Mouse (Mus musculus) olfactory bulb, adult 2 months (tissue): ENCODE measurements around the gene Nap1l4. TPM values are rescaled to one million over a fixed set of nuclear protein-coding genes. Genes with fewer than 3 reads are reported as not detected.
A peak's percentile ranks its signal among the peaks of the same experiment; 100 is the strongest.

Experiments used
- H3K27ac ChIP-seq: fragments of 200-500 bp; 2 replicates; pipeline ENCODE4 v1.5.1; 2012; ENCODE audit warnings: low read depth, low read length; ENCODE audit not compliant: insufficient read depth
- H3K4me1 ChIP-seq: fragments of 200-500 bp; 2 replicates; pipeline ENCODE4 v1.6.1; 2012; ENCODE audit warnings: low read length; ENCODE audit not compliant: control insufficient read depth, insufficient read depth
- H3K4me3 ChIP-seq: fragments of 200-500 bp; 2 replicates; pipeline ENCODE4 v1.5.1; 2012; ENCODE audit warnings: mild to moderate bottlenecking, low read depth, low read length, moderate library complexity; ENCODE audit not compliant: insufficient read depth
- CTCF ChIP-seq: fragments of 200-500 bp; IDR thresholded peaks from 2 replicates; pipeline ENCODE4 v1.5.1; 2012; ENCODE audit warnings: low read depth, mild to moderate bottlenecking, low read length, moderate library complexity; ENCODE audit not compliant: insufficient read depth
- POLR2A ChIP-seq: fragments of 200-500 bp; IDR thresholded peaks from 2 replicates; pipeline ENCODE4 v1.6.1; 2012; ENCODE audit warnings: mild to moderate bottlenecking, low read depth, low read length, moderate library complexity; ENCODE audit not compliant: insufficient read depth
- WGBS: fragments of 180-500 bp; shearing (Covaris S2); methylation state at CpG from one replicate; pipeline ENCODE4 v1.1.7; 2018; 5-methylcytosine and 5-hydroxymethylcytosine counted together
- polyA plus RNA-seq: library from polyadenylated mRNA; stranded (reverse); fragments of >200 nt; gene quantifications from 2 replicates; pipeline ENCODE4 v1.2.4, GENCODE M21; 2012; ENCODE audit warnings: low replicate concordance; ENCODE audit not compliant: missing spikeins, insufficient read depth, insufficient read length

Nap1l4 gene
- polyA plus RNA-seq, 1 experiment: not detected

- TF ChIP-seq POLR2A: no peak
- TF ChIP-seq CTCF: no peak
- H3K4me3 ChIP-seq: no peak within 1 kb of the TSS
- 33% methylated on average over 4 of the region's 4 CpGs for WGBS
Measured at GRCm38 (mm10) chr7:143473347-143474101, 75.4 kb downstream of the Nap1l4 start, which contains the start of gene Slc22a18. Gene Slc22a18 (plus strand): TSS chr7:143473736.

GRCm38 (mm10) chr7:143469946-143470345 lies 79.0 kb downstream of the Nap1l4 start:
- Histone ChIP-seq H3K27ac (no peak overlapping the region), H3K4me1 (peaks cover 6% of the 10 kb centered on the region), H3K4me3 (no peak overlapping the region)
- 11% methylated on average over 8 of the region's 8 CpGs for WGBS
- TF ChIP-seq POLR2A (no peak), CTCF (peak; percentile 90)

More at GRCm38 (mm10) chr7:143473347-143474101, 75.4 kb downstream of the Nap1l4 start, which contains the start of gene Slc22a18:
- Histone ChIP-seq H3K4me1 (no peaks in the 10 kb centered on the region), H3K27ac (no peak within 1 kb of the TSS)

GRCm38 (mm10) chr7:143467714-143468113 lies 81.2 kb downstream of the Nap1l4 start:
- peaks cover 12% of the 10 kb centered on the region for H3K4me1 ChIP-seq
- WGBS: 19% methylated on average over 6 of the region's 6 CpGs
- no peak overlapping the region for H3K4me3 ChIP-seq
- no peak for TF ChIP-seq CTCF
- TF ChIP-seq POLR2A: no peak
- H3K27ac ChIP-seq: no peak overlapping the region

GRCm38 (mm10) chr7:143466099-143466677 lies 82.7 kb downstream of the Nap1l4 start:
- 36% methylated on average over 14 of the region's 14 CpGs for WGBS
- no peak overlapping the region for H3K4me3 ChIP-seq
- TF ChIP-seq POLR2A (no peak), CTCF (peak; percentile 97)
- peaks cover 14% of the 10 kb centered on the region for H3K4me1 ChIP-seq
- no peak overlapping the region for H3K27ac ChIP-seq

GRCm38 (mm10) chr7:143464811-143465560 lies 83.9 kb downstream of the Nap1l4 start:
- Histone ChIP-seq H3K4me3 (peak overlapping the region; percentile 41), H3K27ac (no peak overlapping the region), H3K4me1 (peaks cover 14% of the 10 kb centered on the region)
- 33% methylated on average over 56 of the region's 56 CpGs for WGBS
- no peak for TF ChIP-seq CTCF
- no peak for TF ChIP-seq POLR2A

- Histone ChIP-seq H3K27ac (no peak overlapping the region), H3K4me1 (peaks cover 19% of the 10 kb centered on the region), H3K4me3 (no peak overlapping the region)
- 26% methylated on average over 11 of the region's 11 CpGs for WGBS
- TF ChIP-seq CTCF (peak; percentile 84), POLR2A (no peak)
Measured at GRCm38 (mm10) chr7:143463865-143464415, 85.0 kb downstream of the Nap1l4 start.

Other genes starting within 250 kb of the Nap1l4 start
- gene Cdkn1c, start 88.1 kb downstream of the Nap1l4 start, polyA plus RNA-seq: not detected in 2 replicates
- not detected in 2 replicates for gene Slc22a18, start 75.4 kb downstream of the Nap1l4 start, polyA plus RNA-seq
- gene Phlda2, start 46.0 kb downstream of the Nap1l4 start, polyA plus RNA-seq: not detected in 2 replicates
- not detected in 2 replicates for gene Cars, start 51.0 kb upstream of the Nap1l4 start, polyA plus RNA-seq
- gene Tnfrsf26, start 79.6 kb upstream of the Nap1l4 start, polyA plus RNA-seq: not detected in 2 replicates
- gene Tnfrsf22, start 100.6 kb upstream of the Nap1l4 start, polyA plus RNA-seq: not detected in 2 replicates
- not detected in 2 replicates for gene Tnfrsf23, start 136.8 kb upstream of the Nap1l4 start, polyA plus RNA-seq
- gene Osbpl5, start 207.9 kb upstream of the Nap1l4 start, polyA plus RNA-seq: not detected in 2 replicates
- not detected in 2 replicates for gene Mrgprg, start 217.9 kb upstream of the Nap1l4 start, polyA plus RNA-seq
- gene Mrgpre, start 235.4 kb upstream of the Nap1l4 start, polyA plus RNA-seq: not detected in 2 replicates